Mouse (Mus musculus): Measurements from ENCODE around the gene Serpina3g. TPM values are rescaled to one million over a fixed set of nuclear protein-coding genes. Genes with fewer than 3 reads are reported as not detected.

Gene Serpina3g
- total and polyA plus RNA-seq, 3 experiments, result 0.19 to 0.24 TPM; not detected in 1

DNA sequence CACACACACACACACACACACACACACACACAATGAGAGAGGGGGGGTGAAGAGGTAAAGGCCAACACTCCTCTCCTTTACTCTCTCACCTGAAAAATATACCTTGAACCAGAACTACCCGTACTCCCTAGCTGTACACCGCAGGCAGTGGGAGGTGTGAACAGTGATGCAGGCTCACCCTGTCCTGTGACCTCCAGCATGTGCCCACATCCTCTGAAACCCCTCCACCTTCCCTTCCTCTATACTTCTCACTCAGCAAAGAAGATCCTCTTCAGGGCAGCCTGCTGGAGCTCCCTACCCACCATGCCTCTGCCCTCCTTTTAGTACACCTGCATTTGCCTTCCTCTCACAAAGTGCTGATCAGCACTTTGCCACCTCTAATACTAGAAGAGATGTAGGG lies 26.2 kb upstream of the Serpina3g start:
- no peak overlapping the region for H3K27ac ChIP-seq (ENCODE audit: control insufficient read depth, low read depth, low read length)
- no peak overlapping the region for H3K9ac ChIP-seq (ENCODE audit: control insufficient read depth, low read depth, low read length, poor library complexity, severe bottlenecking)
- no peak overlapping the region for H3K4me3 ChIP-seq (ENCODE audit: control insufficient read depth in 1 of 2, insufficient read depth in 1 of 2, low read depth in 2 of 2, low read length in 2 of 2)
- no peaks in the 10 kb centered on the region for H3K27me3 ChIP-seq (ENCODE audit: control insufficient read depth in 1 of 2, insufficient read depth in 2 of 2, low read length in 2 of 2)
- DNase-seq (ENCODE audit: low read depth, low spot score), result no peak
- no peaks in the 10 kb centered on the region for H3K36me3 ChIP-seq (ENCODE audit: control insufficient read depth in 1 of 2, insufficient read depth in 2 of 2, low read length in 2 of 2)
- no peaks in the 10 kb centered on the region for H3K4me1 ChIP-seq (ENCODE audit: control insufficient read depth in 1 of 2, insufficient read depth in 2 of 2, low read length in 2 of 2)
- TF ChIP-seq USF2 (IDR thresholded peaks at IDR 0.05; ENCODE audit: borderline replicate concordance in 1 of 2, insufficient read depth in 1 of 2, low read depth in 1 of 2, low read length in 2 of 2), result no peak
- TF ChIP-seq ELF1 (IDR thresholded peaks at IDR 0.05; ENCODE audit: low read depth, low read length), result no peak
- no peak for TF ChIP-seq GATA1 (IDR thresholded peaks at IDR 0.05; ENCODE audit: low read depth, low read length)
- no peak for TF ChIP-seq CTCF (IDR thresholded peaks at IDR 0.05 in 2 of 3, conservative IDR thresholded peaks at IDR 0.05 in 1 of 3; ENCODE audit: control insufficient read depth in 1 of 3, insufficient read depth in 1 of 3, low read depth in 2 of 3, low read length in 3 of 3, poor library complexity in 1 of 3, severe bottlenecking in 1 of 3)
- TF ChIP-seq KAT2A (conservative IDR thresholded peaks at IDR 0.05; ENCODE audit: low read depth, low read length), result no peak
- no peak for TF ChIP-seq SIN3A (IDR thresholded peaks at IDR 0.05; ENCODE audit: low read length)
- no peak for TF ChIP-seq MAFK (IDR thresholded peaks at IDR 0.05; ENCODE audit: borderline replicate concordance, low read depth, low read length)
- no peak for TF ChIP-seq SMC3 (IDR thresholded peaks at IDR 0.05; ENCODE audit: low read depth, low read length)
- no peak for TF ChIP-seq ZC3H11A (IDR thresholded peaks at IDR 0.05; ENCODE audit: low read depth, low read length)
- TF ChIP-seq CHD1 (IDR thresholded peaks at IDR 0.05; ENCODE audit: low read depth, low read length), result no peak
- TF ChIP-seq MXI1 (IDR thresholded peaks at IDR 0.05; ENCODE audit: low read depth, low read length), result no peak
- TF ChIP-seq MYC (IDR thresholded peaks at IDR 0.05; ENCODE audit: low read depth, low read length), result no peak
- no peak for TF ChIP-seq ZMIZ1 (IDR thresholded peaks at IDR 0.05; ENCODE audit: low read depth, low read length)
- TF ChIP-seq HCFC1 (IDR thresholded peaks at IDR 0.05; ENCODE audit: low read depth, low read length), result no peak
- no peak for TF ChIP-seq NRF1 (IDR thresholded peaks at IDR 0.05; ENCODE audit: insufficient read depth, low read depth, low read length, poor library complexity, severe bottlenecking)
- no peak for TF ChIP-seq MAZ (IDR thresholded peaks at IDR 0.05; ENCODE audit: low read depth, low read length)
- H3K79me2 ChIP-seq (ENCODE audit: control insufficient read depth, insufficient read depth, low read length, poor library complexity), result no peaks in the 10 kb centered on the region
- no peaks in the 10 kb centered on the region; the same call in 1 of the 2 replicates for H3K9me3 ChIP-seq (replicated peaks; ENCODE audit: insufficient read depth, low read length)

DNA sequence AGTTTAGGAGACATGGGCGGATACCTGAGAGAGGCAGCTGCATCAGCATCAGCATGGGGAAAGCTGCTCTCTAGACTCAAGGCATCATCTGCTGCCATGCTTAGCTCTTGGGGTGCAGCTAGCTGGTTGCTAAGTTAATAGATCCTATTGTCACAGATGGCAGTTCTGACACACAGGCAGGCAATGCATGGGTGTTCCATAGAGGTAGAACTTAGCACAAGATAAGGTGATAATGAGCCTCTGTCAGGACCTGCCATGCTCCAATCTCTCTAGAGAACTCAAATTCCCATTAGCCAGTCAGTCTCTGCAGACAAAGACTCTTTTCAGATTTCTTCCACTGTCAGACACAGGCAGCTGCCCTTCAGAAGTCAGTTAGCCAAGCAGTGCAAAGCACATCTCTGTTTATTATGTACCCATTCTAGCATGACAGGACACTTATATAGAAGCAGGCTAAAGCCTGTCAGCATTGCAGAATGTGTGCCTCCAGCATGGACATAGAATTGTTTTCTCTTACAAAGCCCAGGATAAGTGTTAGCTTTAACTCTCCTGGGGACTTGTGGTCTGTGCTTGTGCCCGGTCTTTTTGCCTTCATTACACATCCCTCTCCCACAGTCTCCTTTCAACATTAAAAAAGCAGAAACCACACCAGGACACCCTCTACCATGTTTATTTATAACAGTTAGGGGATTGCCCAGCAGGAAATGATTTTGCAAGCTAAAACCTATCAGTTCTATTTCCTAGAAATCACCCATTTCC lies 22.2 kb upstream of the Serpina3g start:
- Histone ChIP-seq H3K27ac (ENCODE audit: control insufficient read depth, low read depth, low read length) (no peak overlapping the region), H3K4me3 (ENCODE audit: control insufficient read depth in 1 of 2, insufficient read depth in 1 of 2, low read depth in 2 of 2, low read length in 2 of 2) (no peak overlapping the region), H3K36me3 (ENCODE audit: control insufficient read depth in 1 of 2, insufficient read depth in 2 of 2, low read length in 2 of 2) (no peaks in the 10 kb centered on the region), H3K27me3 (ENCODE audit: control insufficient read depth in 1 of 2, insufficient read depth in 2 of 2, low read length in 2 of 2) (no peaks in the 10 kb centered on the region), H3K9me3 (replicated peaks; ENCODE audit: insufficient read depth, low read length) (no peaks in the 10 kb centered on the region; the same call in 1 of the 2 replicates), H3K4me1 (ENCODE audit: control insufficient read depth in 1 of 2, insufficient read depth in 2 of 2, low read length in 2 of 2) (no peaks in the 10 kb centered on the region), H3K79me2 (ENCODE audit: control insufficient read depth, insufficient read depth, low read length, poor library complexity) (no peaks in the 10 kb centered on the region), H3K9ac (ENCODE audit: control insufficient read depth, low read depth, low read length, poor library complexity, severe bottlenecking) (no peak overlapping the region)
- TF ChIP-seq TAL1 (IDR thresholded peaks at IDR 0.05; ENCODE audit: low read length) (no peak), SIN3A (IDR thresholded peaks at IDR 0.05; ENCODE audit: low read length) (no peak), ETS1 (IDR thresholded peaks at IDR 0.05; ENCODE audit: low read depth, low read length) (no peak), NELFE (IDR thresholded peaks at IDR 0.05; ENCODE audit: low read depth, low read length) (no peak)
- DNase-seq (ENCODE audit: low read depth, low spot score), result no peak

All from MEL (cell line).